Mouse (Mus musculus): Measurements from ENCODE around the gene Tbc1d25. TPM values are rescaled to one million over a fixed set of nuclear protein-coding genes. Genes with fewer than 3 reads are reported as not detected.

The Tbc1d25 gene
- 12.8 and 14.8 TPM in 2 replicates for polyA plus RNA-seq (2015; fragmentation: Nextera tagmentation; extraction: Ambion mirVana)

- H3K27me3 ChIP-seq = no peaks in the 10 kb centered on the region
- no peaks in the 10 kb centered on the region for H3K9me3 ChIP-seq
- peak within 1 kb of the TSS; percentile 70 for H3K27ac ChIP-seq
- H3K9ac ChIP-seq = peak within 1 kb of the TSS; percentile 51
- WGBS = 12% methylated on average over 47 of the region's 56 CpGs
- H3K4me1 ChIP-seq = no peaks in the 10 kb centered on the region
- no peaks in the 10 kb centered on the region for H3K36me3 ChIP-seq
- ATAC-seq (ENCODE audit: borderline replicate concordance, extremely low read depth, low FRiP score, low TSS enrichment) = peak; percentile 94
- peak within 1 kb of the TSS; percentile 55 for H3K4me2 ChIP-seq
- H3K4me3 ChIP-seq = peak within 1 kb of the TSS; percentile 62
These were observed at the start of gene Tbc1d25 for GRCm38 (mm10) chrX:8175504-8176385. TSS of gene Tbc1d25 (minus strand) at chrX:8176181.

GRCm38 (mm10) chrX:8223473-8223872 lies 47.5 kb upstream of the Tbc1d25 start:
- WGBS = 73% methylated on average over 7 of the region's 7 CpGs
- ATAC-seq (ENCODE audit: borderline replicate concordance, extremely low read depth, low FRiP score, low TSS enrichment) = no peak

GRCm38 (mm10) chrX:8222678-8223421 lies 46.9 kb upstream of the Tbc1d25 start:
- H3K9ac ChIP-seq = no peak overlapping the region
- 47% methylated on average over 7 of the region's 7 CpGs for WGBS

More at GRCm38 (mm10) chrX:8223473-8223872, 47.5 kb upstream of the Tbc1d25 start:
- no peak overlapping the region for H3K4me2 ChIP-seq
- no peak overlapping the region for H3K9ac ChIP-seq
- no peaks in the 10 kb centered on the region for H3K4me1 ChIP-seq
- H3K27ac ChIP-seq = no peak overlapping the region
- no peak overlapping the region for H3K4me3 ChIP-seq
- no peaks in the 10 kb centered on the region for H3K9me3 ChIP-seq
- no peaks in the 10 kb centered on the region for H3K36me3 ChIP-seq
- H3K27me3 ChIP-seq = no peaks in the 10 kb centered on the region

GRCm38 (mm10) chrX:8222296-8222677 lies 46.3 kb upstream of the Tbc1d25 start:
- no peaks in the 10 kb centered on the region for H3K4me1 ChIP-seq
- 67% methylated on average over 3 of the region's 3 CpGs for WGBS
- H3K36me3 ChIP-seq = no peaks in the 10 kb centered on the region
- no peak overlapping the region for H3K9ac ChIP-seq
- no peak overlapping the region for H3K27ac ChIP-seq
- ATAC-seq (ENCODE audit: borderline replicate concordance, extremely low read depth, low FRiP score, low TSS enrichment) = no peak
- no peak overlapping the region for H3K4me2 ChIP-seq
- no peak overlapping the region for H3K4me3 ChIP-seq
- no peaks in the 10 kb centered on the region for H3K27me3 ChIP-seq
- H3K9me3 ChIP-seq = no peaks in the 10 kb centered on the region

More at GRCm38 (mm10) chrX:8222678-8223421, 46.9 kb upstream of the Tbc1d25 start:
- Histone ChIP-seq H3K9me3 (no peaks in the 10 kb centered on the region), H3K4me2 (no peak overlapping the region), H3K27ac (no peak overlapping the region), H3K4me1 (no peaks in the 10 kb centered on the region), H3K27me3 (no peaks in the 10 kb centered on the region), H3K4me3 (no peak overlapping the region), H3K36me3 (no peaks in the 10 kb centered on the region)
- no peak for ATAC-seq (ENCODE audit: borderline replicate concordance, extremely low read depth, low FRiP score, low TSS enrichment)

- H3K4me3 ChIP-seq = no peak overlapping the region
- H3K9me3 ChIP-seq = no peaks in the 10 kb centered on the region
- ATAC-seq (ENCODE audit: borderline replicate concordance, extremely low read depth, low FRiP score, low TSS enrichment) = 0 out of 2 replicates have a peak, but pooled peaks have one; percentile 55
- no peaks in the 10 kb centered on the region for H3K27me3 ChIP-seq
- H3K4me1 ChIP-seq = no peaks in the 10 kb centered on the region
- H3K27ac ChIP-seq = peak overlapping the region; percentile 19; the same call in 1 of the 2 replicates
- no peak overlapping the region for H3K4me2 ChIP-seq
- WGBS = 34% methylated on average over 8 of the region's 8 CpGs
- H3K9ac ChIP-seq = no peak overlapping the region
- no peaks in the 10 kb centered on the region for H3K36me3 ChIP-seq
These were observed 43.7 kb upstream of the Tbc1d25 start for GRCm38 (mm10) chrX:8219651-8220050.

GRCm38 (mm10) chrX:8218114-8218513 lies 42.1 kb upstream of the Tbc1d25 start:
- no peak for ATAC-seq (ENCODE audit: borderline replicate concordance, extremely low read depth, low FRiP score, low TSS enrichment)
- Histone ChIP-seq H3K4me1 (no peaks in the 10 kb centered on the region), H3K4me3 (no peak overlapping the region), H3K4me2 (no peak overlapping the region), H3K36me3 (no peaks in the 10 kb centered on the region), H3K9ac (no peak overlapping the region), H3K27ac (no peak overlapping the region), H3K9me3 (no peaks in the 10 kb centered on the region), H3K27me3 (no peaks in the 10 kb centered on the region)
- 40% methylated on average over 2 of the region's 2 CpGs for WGBS

- Histone ChIP-seq H3K4me3 (no peak overlapping the region), H3K9me3 (no peaks in the 10 kb centered on the region), H3K4me2 (no peak overlapping the region), H3K4me1 (no peaks in the 10 kb centered on the region), H3K36me3 (no peaks in the 10 kb centered on the region), H3K27me3 (no peaks in the 10 kb centered on the region), H3K27ac (no peak overlapping the region), H3K9ac (no peak overlapping the region)
- ATAC-seq (ENCODE audit: borderline replicate concordance, extremely low read depth, low FRiP score, low TSS enrichment) = no peak
- WGBS = 33% methylated on average over 6 of the region's 6 CpGs
These were observed 41.4 kb upstream of the Tbc1d25 start for GRCm38 (mm10) chrX:8217383-8217782.

- no peak overlapping the region for H3K9ac ChIP-seq
- H3K4me3 ChIP-seq = no peak overlapping the region
- H3K27ac ChIP-seq = no peak overlapping the region
- no peaks in the 10 kb centered on the region for H3K27me3 ChIP-seq
- H3K4me1 ChIP-seq = no peaks in the 10 kb centered on the region
- 70% methylated on average over 7 of the region's 7 CpGs for WGBS
- no peaks in the 10 kb centered on the region for H3K9me3 ChIP-seq
- H3K36me3 ChIP-seq = no peaks in the 10 kb centered on the region
- no peak for ATAC-seq (ENCODE audit: borderline replicate concordance, extremely low read depth, low FRiP score, low TSS enrichment)
- H3K4me2 ChIP-seq = no peak overlapping the region
These were observed 35.7 kb upstream of the Tbc1d25 start for GRCm38 (mm10) chrX:8211490-8212207.

GRCm38 (mm10) chrX:8209720-8210119 lies 33.7 kb upstream of the Tbc1d25 start:
- Histone ChIP-seq H3K4me3 (no peak overlapping the region), H3K4me2 (no peak overlapping the region), H3K27me3 (no peaks in the 10 kb centered on the region), H3K4me1 (peaks cover 4% of the 10 kb centered on the region; the same call in 1 of the 2 replicates), H3K27ac (no peak overlapping the region), H3K36me3 (no peaks in the 10 kb centered on the region), H3K9ac (no peak overlapping the region), H3K9me3 (no peaks in the 10 kb centered on the region)
- ATAC-seq (ENCODE audit: borderline replicate concordance, extremely low read depth, low FRiP score, low TSS enrichment) = no peak
- WGBS = 49% methylated on average over 2 of the region's 2 CpGs

GRCm38 (mm10) chrX:8207224-8207623 lies 31.2 kb upstream of the Tbc1d25 start:
- Histone ChIP-seq H3K4me3 (no peak overlapping the region), H3K4me2 (peak overlapping the region; percentile 68; the same call in 1 of the 2 replicates), H3K27me3 (no peaks in the 10 kb centered on the region), H3K9ac (no peak overlapping the region), H3K36me3 (no peaks in the 10 kb centered on the region), H3K4me1 (peaks cover 4% of the 10 kb centered on the region; the same call in 1 of the 2 replicates), H3K9me3 (no peaks in the 10 kb centered on the region), H3K27ac (no peak overlapping the region)
- no peak for ATAC-seq (ENCODE audit: borderline replicate concordance, extremely low read depth, low FRiP score, low TSS enrichment)
- 34% methylated on average over 4 of the region's 4 CpGs for WGBS

- H3K9ac ChIP-seq = no peak overlapping the region
- H3K27me3 ChIP-seq = no peaks in the 10 kb centered on the region
- WGBS = 15% methylated on average over 11 of the region's 11 CpGs
These were observed 30.8 kb upstream of the Tbc1d25 start for GRCm38 (mm10) chrX:8206694-8207197.

More at GRCm38 (mm10) chrX:8206694-8207197, 30.8 kb upstream of the Tbc1d25 start:
- Histone ChIP-seq H3K4me3 (peak overlapping the region; percentile 53), H3K9me3 (no peaks in the 10 kb centered on the region), H3K4me1 (peaks cover 4% of the 10 kb centered on the region; the same call in 1 of the 2 replicates), H3K27ac (no peak overlapping the region), H3K4me2 (peak overlapping the region; percentile 68), H3K36me3 (no peaks in the 10 kb centered on the region)
- no peak for ATAC-seq (ENCODE audit: borderline replicate concordance, extremely low read depth, low FRiP score, low TSS enrichment)
